Mouse (Mus musculus) forebrain, embryonic 10.5 days (tissue): Measurements from ENCODE around the gene Vti1a. TPM values are rescaled to one million over a fixed set of nuclear protein-coding genes. Genes with fewer than 3 reads are reported as not detected.

Experiments used
- DNase-seq: peaks from one replicate; pipeline ENCODE4 v3.0.0-alpha.2; 2017; ENCODE audit warnings: low spot score; ENCODE audit errors: extremely low spot score
- H3K27ac ChIP-seq: fragments of 300-500 bp; sonication (generic); 2 replicates; pipeline ENCODE4 v1.5.1; 2016; ENCODE audit warnings: mild to moderate bottlenecking
- H3K27me3 ChIP-seq: fragments of 300-500 bp; sonication (generic); 2 replicates; pipeline ENCODE4 v1.6.1; 2016; ENCODE audit warnings: mild to moderate bottlenecking; ENCODE audit not compliant: poor library complexity, severe bottlenecking
- H3K36me3 ChIP-seq: fragments of 300-500 bp; sonication (generic); replicated peaks from 2 replicates; pipeline ENCODE4 v1.6.1; 2016; ENCODE audit warnings: mild to moderate bottlenecking, moderate library complexity
- H3K4me1 ChIP-seq: fragments of 300-500 bp; sonication (generic); 2 replicates; pipeline ENCODE4 v1.6.1; 2016
- H3K4me3 ChIP-seq: fragments of 300-500 bp; sonication (generic); 2 replicates; pipeline ENCODE4 v1.5.1; 2016; ENCODE audit warnings: mild to moderate bottlenecking, moderate library complexity
- H3K9me3 ChIP-seq: fragments of 300-500 bp; sonication (generic); 2 replicates; pipeline ENCODE4 v1.6.1; 2016; ENCODE audit warnings: mild to moderate bottlenecking, moderate library complexity
- WGBS: fragments of 180-500 bp; shearing (Covaris S2); methylation state at CpG from one replicate; pipeline ENCODE4 v1.1.7; 2016; 5-methylcytosine and 5-hydroxymethylcytosine counted together
- polyA plus RNA-seq: library from polyadenylated mRNA; unstranded; fragments of >200 nt; fragmentation: Nextera tagmentation; extraction: Ambion mirVana; gene quantifications from 2 replicates; pipeline ENCODE4 v1.2.1, GENCODE M21; 2016

Vti1a gene
- polyA plus RNA-seq, 1 experiment from 2014 or later = 34.2 TPM

DNA sequence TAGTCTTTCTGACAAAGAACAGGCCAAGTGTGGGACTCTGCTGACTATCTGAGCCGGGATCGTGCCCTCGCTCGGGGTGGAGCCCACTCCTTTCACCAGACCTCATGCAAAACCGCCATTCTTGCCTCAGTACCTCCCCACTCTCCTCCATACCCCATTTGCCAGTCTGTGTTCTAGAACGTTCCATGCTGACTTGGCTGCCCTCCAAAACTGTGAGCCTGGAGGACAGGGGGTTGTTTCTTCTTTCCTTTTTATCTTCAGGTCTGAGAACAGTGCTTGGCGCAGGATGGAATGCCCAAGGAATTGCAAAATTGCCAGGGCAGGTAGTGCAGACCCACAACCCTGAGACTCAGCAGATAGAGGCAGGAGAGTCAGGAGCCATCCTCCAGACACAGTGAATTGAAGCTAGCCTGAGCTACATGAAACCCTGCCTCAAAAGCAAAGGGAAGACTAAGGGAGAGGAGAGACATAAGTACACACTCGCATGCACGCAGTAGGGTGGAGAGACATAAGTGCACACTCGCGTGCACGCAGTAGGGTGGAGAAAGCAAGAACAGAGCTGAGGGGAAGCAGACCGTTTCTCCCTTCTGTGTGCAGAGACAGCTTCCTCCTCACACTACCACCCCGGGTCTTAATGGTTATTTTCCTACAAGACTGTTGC is 246.5 kb downstream of the Vti1a start:
- Histone ChIP-seq H3K27me3 (peaks cover 88% of the 10 kb centered on the region), H3K9me3 (no peaks in the 10 kb centered on the region), H3K4me1 (peaks cover 44% of the 10 kb centered on the region), H3K4me3 (no peak overlapping the region), H3K36me3 (no peaks in the 10 kb centered on the region), H3K27ac (peak overlapping the region; percentile 58; the same call in 1 of the 2 replicates)
- 86% methylated on average over 14 of the region's 14 CpGs for WGBS
- no peak for DNase-seq

DNA sequence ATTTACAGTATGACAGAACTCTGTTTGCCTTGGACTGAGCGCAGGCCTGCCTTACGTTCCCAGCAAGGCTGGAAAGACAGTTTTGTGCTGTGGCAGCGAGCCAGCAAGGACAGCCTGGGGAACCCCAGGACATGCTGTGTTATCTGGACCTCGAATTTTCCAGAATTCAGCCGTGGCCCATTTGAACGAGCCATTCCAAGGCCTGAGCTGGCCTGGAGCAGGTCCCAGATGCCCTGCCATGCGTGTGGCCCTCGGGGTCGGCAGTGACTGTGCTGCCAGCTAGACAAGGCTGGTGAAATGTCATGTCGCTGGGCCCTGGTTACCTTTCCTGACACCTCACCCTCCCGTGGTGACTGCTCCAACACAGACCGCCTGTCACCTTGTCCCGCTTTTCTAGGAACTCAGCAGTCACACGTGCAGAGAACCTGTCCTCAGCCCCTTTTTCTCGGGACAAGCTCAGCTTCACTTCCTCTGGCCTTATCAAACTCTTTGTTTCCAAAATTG is 247.1 kb downstream of the Vti1a start:
- Histone ChIP-seq H3K27me3 (peaks cover 84% of the 10 kb centered on the region), H3K4me1 (peaks cover 42% of the 10 kb centered on the region), H3K36me3 (no peaks in the 10 kb centered on the region), H3K9me3 (no peaks in the 10 kb centered on the region), H3K4me3 (no peak overlapping the region), H3K27ac (peak overlapping the region; percentile 58)
- WGBS = 84% methylated on average over 15 of the region's 15 CpGs
- DNase-seq = no peak

DNA sequence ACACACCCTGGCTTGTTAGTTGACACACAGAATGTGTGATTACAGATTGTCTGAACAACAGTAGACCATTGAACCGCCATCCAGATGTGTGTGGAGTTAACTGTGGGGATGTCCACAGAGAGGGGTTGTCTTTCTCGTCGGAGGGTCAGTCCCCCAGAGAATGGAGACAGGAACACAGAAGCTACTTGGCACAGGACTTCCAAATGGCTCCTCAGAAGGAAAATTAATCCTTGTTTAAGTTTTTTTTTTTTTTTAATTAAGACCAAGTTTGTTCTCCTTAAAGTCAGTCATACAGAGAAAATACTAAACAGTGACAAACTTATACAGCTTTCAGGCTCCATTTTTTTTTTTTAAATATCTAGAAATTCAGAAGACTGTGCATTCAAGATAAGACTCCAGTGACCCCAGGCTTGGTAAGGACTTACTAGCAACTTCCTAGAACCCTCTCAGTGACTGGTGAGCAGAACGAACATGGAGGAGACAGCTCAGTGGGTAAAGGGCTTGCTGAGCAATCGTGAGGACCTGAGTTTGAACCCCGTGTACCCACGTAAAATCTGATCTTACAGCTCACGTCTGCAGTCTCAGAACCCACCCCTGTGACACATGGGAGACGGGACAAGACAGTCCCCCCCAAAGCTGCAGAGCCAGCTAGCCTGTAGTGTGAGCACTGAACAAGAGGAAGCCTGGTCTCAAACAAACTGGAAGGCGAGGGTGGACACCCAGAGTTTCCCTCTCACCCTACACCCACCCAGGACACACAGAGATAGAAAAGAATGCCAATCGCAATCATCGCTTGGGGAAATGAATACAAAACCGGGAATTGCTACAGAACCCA is 248.2 kb downstream of the Vti1a start:
- Histone ChIP-seq H3K27ac (no peak overlapping the region), H3K9me3 (no peaks in the 10 kb centered on the region), H3K4me1 (peaks cover 42% of the 10 kb centered on the region), H3K4me3 (no peak overlapping the region), H3K36me3 (no peaks in the 10 kb centered on the region), H3K27me3 (peaks cover 84% of the 10 kb centered on the region)
- WGBS = 85% methylated on average over 13 of the region's 13 CpGs
- DNase-seq = no peak

DNA sequence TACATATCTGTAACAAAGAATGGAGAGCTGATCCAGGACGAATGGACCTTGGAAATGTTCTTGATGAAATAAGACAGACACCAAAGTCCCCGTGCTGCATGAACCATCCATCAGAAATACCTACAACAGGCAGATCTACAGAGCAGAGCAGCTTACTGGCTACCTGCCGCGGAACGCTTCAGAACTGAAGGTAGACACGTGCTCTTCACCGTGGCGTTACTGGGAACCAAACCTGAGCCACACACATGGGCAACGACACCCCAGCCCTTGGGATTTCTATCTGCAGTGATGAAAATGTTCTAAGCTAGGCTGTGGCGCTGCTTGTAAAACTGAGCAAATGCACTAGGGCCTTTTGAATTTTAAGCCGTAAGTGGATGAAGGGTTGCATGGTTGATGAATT is 249.0 kb downstream of the Vti1a start:
- 96% methylated on average over 11 of the region's 11 CpGs for WGBS
- peaks cover 83% of the 10 kb centered on the region for H3K27me3 ChIP-seq
- peaks cover 42% of the 10 kb centered on the region for H3K4me1 ChIP-seq
- H3K27ac ChIP-seq = no peak overlapping the region
- H3K4me3 ChIP-seq = no peak overlapping the region
- H3K36me3 ChIP-seq = no peaks in the 10 kb centered on the region
- DNase-seq = no peak
- H3K9me3 ChIP-seq = no peaks in the 10 kb centered on the region

DNA sequence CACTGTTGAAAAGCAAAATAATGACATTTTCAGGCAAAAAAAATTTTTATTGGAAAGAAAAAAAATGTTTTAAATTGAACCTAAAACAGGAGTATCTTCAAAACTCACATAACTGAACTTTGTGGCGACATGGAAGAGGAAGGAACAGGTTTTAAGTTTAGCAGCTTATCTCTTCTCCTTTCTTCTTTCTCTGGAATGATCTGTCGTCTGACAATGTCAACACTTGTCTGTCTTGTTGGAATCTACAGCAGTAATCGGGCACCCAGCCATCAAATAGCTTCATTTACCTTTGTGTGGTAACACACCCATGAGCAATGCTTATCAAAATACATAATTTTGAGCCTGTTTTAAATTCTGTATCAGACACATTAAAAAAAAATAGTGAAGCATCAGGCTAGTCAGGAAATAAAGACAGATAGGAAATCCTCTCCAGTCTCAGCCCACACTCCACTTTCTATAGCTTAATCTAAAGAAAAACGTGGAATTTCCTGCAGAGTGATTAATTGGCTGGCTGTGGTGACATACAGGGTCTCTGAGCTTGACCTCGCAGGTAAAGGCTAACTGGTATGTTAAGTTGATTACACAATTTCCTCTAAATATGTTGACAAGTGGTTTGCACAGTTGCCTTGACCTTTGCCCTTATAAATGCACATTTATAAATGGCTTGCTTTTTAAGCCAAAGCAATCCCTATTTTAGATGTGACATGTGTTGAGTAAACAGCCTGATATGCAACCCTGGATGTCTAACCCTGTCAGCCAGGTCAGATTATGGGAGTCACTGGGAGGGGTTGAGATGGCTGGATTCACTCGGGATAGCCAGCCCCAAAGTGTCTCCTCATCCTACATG is 249.7 kb downstream of the Vti1a start:
- H3K4me1 ChIP-seq = peaks cover 42% of the 10 kb centered on the region
- H3K4me3 ChIP-seq = no peak overlapping the region
- H3K27me3 ChIP-seq = peaks cover 82% of the 10 kb centered on the region
- WGBS = 62% methylated on average over 6 of the region's 6 CpGs
- no peaks in the 10 kb centered on the region for H3K36me3 ChIP-seq
- no peaks in the 10 kb centered on the region for H3K9me3 ChIP-seq
- no peak overlapping the region for H3K27ac ChIP-seq
- DNase-seq = no peak

DNA sequence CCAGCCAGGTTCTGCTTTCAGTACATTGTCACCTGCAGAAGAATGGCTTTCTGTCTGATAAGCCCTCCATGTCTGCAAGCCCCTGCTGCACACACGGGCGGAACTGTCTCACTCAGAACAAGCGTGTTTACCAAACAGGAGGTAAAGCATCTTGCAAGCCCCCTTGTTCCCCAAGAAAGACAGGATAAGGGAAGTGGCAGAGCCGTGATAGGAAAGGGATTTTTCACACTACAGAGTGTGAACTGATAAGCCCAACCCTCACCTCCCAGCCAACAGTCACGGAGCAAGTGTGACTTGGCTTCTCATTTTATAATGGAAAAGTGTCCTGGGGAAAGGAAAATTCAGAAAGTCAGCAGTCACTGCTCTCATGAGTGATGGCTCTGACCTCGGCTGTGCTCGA is 253.0 kb downstream of the Vti1a start:
- Histone ChIP-seq H3K27ac (no peak overlapping the region), H3K9me3 (no peaks in the 10 kb centered on the region), H3K27me3 (peaks cover 55% of the 10 kb centered on the region), H3K4me3 (no peak overlapping the region), H3K4me1 (peaks cover 17% of the 10 kb centered on the region; the same call in 1 of the 2 replicates), H3K36me3 (no peaks in the 10 kb centered on the region)
- no peak for DNase-seq
- 89% methylated on average over 7 of the region's 7 CpGs for WGBS

DNA sequence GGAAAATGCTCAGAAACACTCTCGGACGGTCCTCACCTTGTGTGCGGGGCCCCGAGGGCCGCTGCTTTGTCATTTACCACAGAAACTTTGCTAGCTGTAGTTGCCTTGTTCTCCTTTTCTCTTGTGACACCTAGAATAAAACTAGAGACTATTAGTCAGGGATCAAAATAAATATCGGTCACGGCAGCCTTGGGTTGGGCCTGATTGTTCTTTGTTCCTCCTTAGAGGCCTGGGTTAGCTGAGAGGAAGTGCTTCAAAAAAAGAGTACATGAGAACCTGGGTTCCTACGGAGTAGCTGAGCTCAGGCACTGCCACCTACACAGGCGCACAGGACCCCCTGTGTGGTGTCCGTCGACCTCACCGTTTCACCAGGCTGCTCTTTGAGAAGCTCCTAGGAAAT is 253.8 kb downstream of the Vti1a start:
- no peaks in the 10 kb centered on the region for H3K9me3 ChIP-seq
- DNase-seq = no peak
- no peak overlapping the region for H3K4me3 ChIP-seq
- H3K27ac ChIP-seq = no peak overlapping the region
- peaks cover 13% of the 10 kb centered on the region; the same call in 1 of the 2 replicates for H3K4me1 ChIP-seq
- H3K36me3 ChIP-seq = no peaks in the 10 kb centered on the region
- WGBS = 94% methylated on average over 12 of the region's 12 CpGs
- H3K27me3 ChIP-seq = peaks cover 55% of the 10 kb centered on the region

DNA sequence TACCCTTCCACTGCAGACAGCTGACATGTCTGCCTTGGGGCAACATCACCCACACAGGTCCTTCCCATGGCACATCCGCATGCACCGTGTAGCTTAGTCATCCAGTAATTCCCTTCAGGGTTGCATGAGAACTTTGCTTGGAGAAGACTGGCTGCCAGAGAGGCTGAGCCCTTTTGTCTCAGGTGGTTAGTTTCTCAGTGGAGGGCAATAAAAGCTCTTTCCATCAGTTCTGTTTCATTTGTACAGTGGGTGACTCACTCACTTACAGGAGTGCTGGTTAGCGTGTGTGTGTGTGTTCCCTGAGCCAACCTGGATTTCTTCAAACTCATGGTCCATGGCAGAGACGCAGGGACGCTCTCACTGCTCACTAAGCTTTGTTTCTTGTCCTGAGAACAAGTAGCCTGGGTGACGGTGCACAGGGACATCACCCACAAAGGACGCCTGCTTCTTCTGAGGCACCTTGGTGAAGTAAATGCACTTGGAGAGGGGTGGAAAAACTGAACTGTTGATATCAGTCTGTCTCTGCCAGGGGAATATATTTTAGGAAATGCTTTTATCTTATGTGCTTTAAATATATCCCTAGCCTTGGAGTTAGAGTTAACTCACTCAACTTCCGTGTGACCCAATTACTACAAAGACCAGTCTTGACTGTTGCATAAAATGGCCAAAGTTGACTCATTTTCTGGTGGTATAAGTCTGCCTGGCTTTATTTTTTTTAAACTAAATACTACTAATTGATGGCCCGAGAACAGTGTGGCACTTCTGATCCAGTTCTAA is 254.6 kb downstream of the Vti1a start:
- Histone ChIP-seq H3K27ac (no peak overlapping the region), H3K4me1 (peaks cover 13% of the 10 kb centered on the region; the same call in 1 of the 2 replicates), H3K4me3 (no peak overlapping the region), H3K36me3 (no peaks in the 10 kb centered on the region), H3K27me3 (peaks cover 52% of the 10 kb centered on the region), H3K9me3 (no peaks in the 10 kb centered on the region)
- 96% methylated on average over 9 of the region's 9 CpGs for WGBS
- DNase-seq = no peak

DNA sequence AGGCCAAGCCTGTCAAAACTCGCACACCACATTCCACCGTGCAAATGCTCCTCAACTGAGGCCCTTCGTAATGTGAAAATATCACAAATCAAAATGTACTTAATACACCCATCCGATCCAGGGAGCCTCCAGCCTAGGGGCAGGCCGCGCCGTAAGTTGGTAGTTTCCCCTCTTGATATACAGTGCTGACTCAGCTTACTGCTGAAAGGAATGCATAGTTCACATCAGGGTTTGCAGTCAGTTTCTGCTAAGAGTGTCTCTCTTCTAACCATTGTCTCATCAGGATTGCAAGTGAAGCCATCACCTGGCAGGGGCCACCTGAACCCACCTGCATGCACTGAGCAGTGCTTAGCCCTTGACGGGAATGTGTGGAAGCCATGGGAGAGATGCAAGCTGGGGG is 255.4 kb downstream of the Vti1a start:
- H3K36me3 ChIP-seq = no peaks in the 10 kb centered on the region
- no peak overlapping the region for H3K4me3 ChIP-seq
- WGBS = 92% methylated on average over 8 of the region's 8 CpGs
- H3K4me1 ChIP-seq = peaks cover 9% of the 10 kb centered on the region
- H3K9me3 ChIP-seq = no peaks in the 10 kb centered on the region
- H3K27me3 ChIP-seq = peaks cover 44% of the 10 kb centered on the region
- no peak overlapping the region for H3K27ac ChIP-seq
- DNase-seq = no peak

DNA sequence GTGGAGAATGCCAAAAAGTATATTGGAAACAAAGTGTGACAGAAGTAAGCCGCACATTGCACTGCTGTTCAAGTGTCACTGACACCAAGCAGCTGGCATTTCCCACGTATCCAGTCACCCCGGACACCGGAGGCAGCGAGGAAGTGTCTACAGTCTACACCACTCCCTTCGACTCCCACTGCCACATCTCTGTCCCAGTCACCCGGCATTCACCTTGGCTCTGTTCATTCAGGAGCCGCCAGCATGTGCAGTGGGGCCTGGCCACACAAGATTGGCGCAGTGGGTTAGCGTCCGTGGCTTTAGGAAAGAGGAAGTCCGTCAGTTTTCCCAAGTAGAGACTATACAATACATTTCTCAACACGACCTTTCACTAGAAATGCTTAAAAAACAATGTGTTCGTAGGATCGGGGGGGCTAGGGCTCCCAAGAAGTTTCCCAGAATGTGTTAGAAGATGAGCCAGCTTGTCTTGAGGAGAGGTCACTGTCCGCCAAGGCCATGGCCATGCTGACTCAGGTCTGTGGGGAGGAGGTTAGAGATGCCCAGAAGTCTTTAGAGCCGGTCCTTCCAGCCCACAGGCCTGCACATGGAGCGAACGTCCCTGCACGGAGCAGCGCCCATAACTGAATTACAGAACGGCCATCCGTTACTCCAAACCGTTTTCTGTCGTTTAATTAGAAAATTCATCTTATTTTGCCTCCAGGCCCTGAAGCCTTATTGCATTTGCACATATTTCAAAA is 261.4 kb downstream of the Vti1a start:
- Histone ChIP-seq H3K4me3 (no peak overlapping the region), H3K4me1 (peaks cover 50% of the 10 kb centered on the region), H3K27ac (peak overlapping the region; percentile 76), H3K27me3 (peaks cover 44% of the 10 kb centered on the region), H3K36me3 (no peaks in the 10 kb centered on the region; the same call in 1 of the 2 replicates), H3K9me3 (no peaks in the 10 kb centered on the region)
- WGBS = 89% methylated on average over 25 of the region's 25 CpGs
- DNase-seq = no peak
